Mouse (Mus musculus) stomach, postnatal 0 days (tissue): ENCODE data around the gene Cebpa. TPM values are rescaled to one million over a fixed set of nuclear protein-coding genes. Genes with fewer than 3 reads are reported as not detected.

ENCODE experiments used
- ATAC-seq: fragments of 200-750 bp; cut with Nextera tagmentation; 2 replicates; pipeline ENCODE4 v1.8.0; 2017; ENCODE audit not compliant: low FRiP score, low TSS enrichment
- DNase-seq: peaks from one replicate; pipeline ENCODE4 v3.0.0-alpha.2; 2016; ENCODE audit warnings: low spot score
- H3K27ac ChIP-seq: fragments of 300-500 bp; sonication (generic); replicated peaks from 2 replicates; pipeline ENCODE4 v1.5.1; 2014; ENCODE audit warnings: mild to moderate bottlenecking, control low read depth
- H3K27me3 ChIP-seq: fragments of 300-500 bp; sonication (generic); 2 replicates; pipeline ENCODE4 v1.6.1; 2014; ENCODE audit warnings: low read length; ENCODE audit not compliant: control insufficient read depth, insufficient read depth
- H3K36me3 ChIP-seq: fragments of 300-500 bp; sonication (generic); 2 replicates; pipeline ENCODE4 v1.6.1; 2014; ENCODE audit warnings: low read length, mixed read lengths; ENCODE audit not compliant: control insufficient read depth, insufficient read depth
- H3K4me1 ChIP-seq: fragments of 300-500 bp; sonication (generic); replicated peaks from 2 replicates; pipeline ENCODE4 v1.6.1; 2014; ENCODE audit warnings: antibody characterized with exemption; ENCODE audit not compliant: control insufficient read depth, insufficient read depth
- H3K4me2 ChIP-seq: fragments of 300-500 bp; sonication (generic); replicated peaks from 2 replicates; pipeline ENCODE4 v1.6.1; 2014; ENCODE audit warnings: low read depth, mild to moderate bottlenecking, control low read depth, moderate library complexity
- H3K4me3 ChIP-seq: fragments of 300-500 bp; sonication (generic); 2 replicates; pipeline ENCODE4 v1.5.1; 2014; ENCODE audit warnings: low read depth, low read length, control low read depth
- H3K9ac ChIP-seq: fragments of 300-500 bp; sonication (generic); 2 replicates; pipeline ENCODE4 v1.6.1; 2014; ENCODE audit warnings: mild to moderate bottlenecking, low read length, control low read depth, mixed read lengths
- H3K9me3 ChIP-seq: fragments of 300-500 bp; sonication (generic); 2 replicates; pipeline ENCODE4 v1.6.1; 2016; ENCODE audit warnings: low read length; ENCODE audit not compliant: control insufficient read depth
- CTCF ChIP-seq: IDR thresholded peaks from 2 replicates; pipeline ENCODE4 v1.5.1; 2016; ENCODE audit warnings: antibody characterized with exemption, low read depth, mild to moderate bottlenecking, moderate library complexity
- EP300 ChIP-seq: optimal IDR thresholded peaks from 2 replicates; pipeline ENCODE3; 2016; ENCODE audit warnings: antibody characterized with exemption
- WGBS: fragments of 180-500 bp; shearing (Covaris S2); extraction: QIAGEN DNeasy Blood & Tissue Kit; methylation state at CpG from one replicate; pipeline ENCODE4 v1.1.7; 2014; 5-methylcytosine and 5-hydroxymethylcytosine counted together
- polyA plus RNA-seq: library from polyadenylated mRNA; unstranded; fragments of >200 nt; fragmentation: Nextera tagmentation; extraction: Ambion mirVana; gene quantifications from 2 replicates; pipeline ENCODE4 v1.2.1, GENCODE M21; 2015

Cebpa gene
- polyA plus RNA-seq, 1 experiment from 2014 or later, result 8.8 TPM

- TF ChIP-seq EP300 (no peak), CTCF (no peak)
- no peak for DNase-seq
- Histone ChIP-seq H3K9me3 (no peaks in the 10 kb centered on the region), H3K4me3 (no peak overlapping the region), H3K27me3 (no peaks in the 10 kb centered on the region), H3K36me3 (no peaks in the 10 kb centered on the region), H3K9ac (0 out of 2 replicates have a peak overlapping the region, but pooled peaks have one; percentile 4), H3K4me1 (no peaks in the 10 kb centered on the region), H3K4me2 (peak overlapping the region; percentile 95), H3K27ac (peak overlapping the region; percentile 67)
- WGBS, result 61% methylated on average over 10 of the region's 10 CpGs
- ATAC-seq, result no peak
Measured at GRCm38 (mm10) chr7:35122401-35123320, 3.6 kb downstream of the Cebpa start.

- TF ChIP-seq EP300 (no peak), CTCF (no peak)
- Histone ChIP-seq H3K9ac (no peak overlapping the region), H3K27ac (peak overlapping the region; percentile 67), H3K9me3 (no peaks in the 10 kb centered on the region), H3K27me3 (no peaks in the 10 kb centered on the region), H3K36me3 (no peaks in the 10 kb centered on the region), H3K4me2 (no peak overlapping the region), H3K4me1 (no peaks in the 10 kb centered on the region), H3K4me3 (no peak overlapping the region)
- DNase-seq (no peak), ATAC-seq (no peak)
- 38% methylated on average over 10 of the region's 10 CpGs for WGBS
Measured at GRCm38 (mm10) chr7:35123431-35123953, 4.4 kb downstream of the Cebpa start.

- Histone ChIP-seq H3K4me3 (no peak overlapping the region), H3K9me3 (no peaks in the 10 kb centered on the region), H3K27ac (no peak overlapping the region), H3K4me1 (0 out of 2 replicates have a peak, but pooled peaks cover 3% of the 10 kb centered on the region), H3K36me3 (no peaks in the 10 kb centered on the region), H3K4me2 (no peak overlapping the region), H3K9ac (no peak overlapping the region), H3K27me3 (no peaks in the 10 kb centered on the region)
- DNase-seq, result no peak
- WGBS, result 66% methylated on average over 5 of the region's 5 CpGs
- TF ChIP-seq CTCF (no peak), EP300 (no peak)
- no peak for ATAC-seq
Measured at GRCm38 (mm10) chr7:35124216-35124615, 5.1 kb downstream of the Cebpa start.

GRCm38 (mm10) chr7:35124745-35125144, 5.7 kb downstream of the Cebpa start:
- Histone ChIP-seq H3K36me3 (no peaks in the 10 kb centered on the region), H3K9ac (no peak overlapping the region), H3K4me2 (no peak overlapping the region), H3K4me1 (0 out of 2 replicates have a peak, but pooled peaks cover 4% of the 10 kb centered on the region), H3K27me3 (no peaks in the 10 kb centered on the region), H3K9me3 (no peaks in the 10 kb centered on the region), H3K27ac (no peak overlapping the region), H3K4me3 (no peak overlapping the region)
- no peak for TF ChIP-seq EP300
- TF ChIP-seq CTCF, result no peak
- ATAC-seq (no peak), DNase-seq (no peak)
- 56% methylated on average over 6 of the region's 6 CpGs for WGBS

GRCm38 (mm10) chr7:35125971-35126370, 6.9 kb downstream of the Cebpa start:
- DNase-seq, result no peak
- H3K4me1 ChIP-seq, result 0 out of 2 replicates have a peak, but pooled peaks cover 4% of the 10 kb centered on the region
- ATAC-seq, result no peak
- H3K4me2 ChIP-seq, result no peak overlapping the region
- H3K36me3 ChIP-seq, result no peaks in the 10 kb centered on the region
- H3K27me3 ChIP-seq, result no peaks in the 10 kb centered on the region
- no peak overlapping the region for H3K27ac ChIP-seq
- 85% methylated on average over 5 of the region's 5 CpGs for WGBS
- no peaks in the 10 kb centered on the region for H3K9me3 ChIP-seq
- H3K4me3 ChIP-seq, result no peak overlapping the region
- no peak for TF ChIP-seq CTCF
- H3K9ac ChIP-seq, result no peak overlapping the region

GRCm38 (mm10) chr7:35127001-35127400, 7.9 kb downstream of the Cebpa start:
- no peak for ATAC-seq

More at GRCm38 (mm10) chr7:35127001-35127400, 7.9 kb downstream of the Cebpa start:
- Histone ChIP-seq H3K4me2 (no peak overlapping the region), H3K9ac (no peak overlapping the region), H3K27me3 (no peaks in the 10 kb centered on the region), H3K27ac (0 out of 2 replicates have a peak overlapping the region, but pooled peaks have one; percentile 18), H3K4me3 (no peak overlapping the region), H3K36me3 (no peaks in the 10 kb centered on the region), H3K9me3 (no peaks in the 10 kb centered on the region), H3K4me1 (0 out of 2 replicates have a peak, but pooled peaks cover 4% of the 10 kb centered on the region)
- DNase-seq, result no peak
- no peak for TF ChIP-seq EP300
- no peak for TF ChIP-seq CTCF
- WGBS, result 29% methylated on average over 10 of the region's 10 CpGs
